Mouse (Mus musculus) spleen, adult 2 months (tissue): Measurements from ENCODE around the gene Arid4b. TPM values are rescaled to one million over a fixed set of nuclear protein-coding genes. Genes with fewer than 3 reads are reported as not detected.

Experiments used
- DNase-seq, 2 experiments: peaks; one replicate each; pipeline versions ENCODE4 v3.0.0 to v3.0.0-alpha.2; 2012 to 2021; ENCODE audit warnings: low spot score in 2 of 2, low read depth in 1 of 2
- H3K27ac ChIP-seq: fragments of 200-500 bp; 2 replicates; pipeline ENCODE4 v1.5.1; 2012; ENCODE audit warnings: low read length, inconsistent platforms; ENCODE audit not compliant: insufficient read depth
- H3K27me3 ChIP-seq: fragments of 200-500 bp; 2 replicates; pipeline ENCODE4 v1.6.1; 2012; ENCODE audit warnings: mild to moderate bottlenecking, moderate library complexity, low read length, inconsistent platforms; ENCODE audit not compliant: control insufficient read depth, insufficient read depth
- H3K36me3 ChIP-seq: fragments of 200-500 bp; 2 replicates; pipeline ENCODE4 v1.6.1; 2012; ENCODE audit warnings: mild to moderate bottlenecking, low read length, inconsistent platforms; ENCODE audit not compliant: control insufficient read depth, insufficient read depth
- H3K4me1 ChIP-seq: fragments of 200-500 bp; 2 replicates; pipeline ENCODE4 v1.6.1; 2011; ENCODE audit warnings: inconsistent platforms; ENCODE audit not compliant: control insufficient read depth, insufficient read depth, insufficient read length
- H3K4me3 ChIP-seq: fragments of 200-500 bp; 2 replicates; pipeline ENCODE4 v1.5.1; 2011; ENCODE audit warnings: mild to moderate bottlenecking, inconsistent platforms; ENCODE audit not compliant: insufficient read depth, insufficient read length; ENCODE audit errors: extremely low read depth
- CTCF ChIP-seq: fragments of 200-500 bp; IDR thresholded peaks from 2 replicates; pipeline ENCODE4 v1.5.1; 2011; ENCODE audit warnings: mild to moderate bottlenecking, inconsistent platforms; ENCODE audit not compliant: insufficient read depth, insufficient read length, insufficient replicate concordance; ENCODE audit errors: extremely low read depth
- POLR2A ChIP-seq: fragments of 200-500 bp; IDR thresholded peaks from 2 replicates; pipeline ENCODE4 v1.6.1; 2011; ENCODE audit warnings: low read depth, low read length, inconsistent platforms
- WGBS: fragments of 180-500 bp; shearing (Covaris S2); methylation state at CpG from one replicate; pipeline ENCODE4 v1.1.7; 2018; 5-methylcytosine and 5-hydroxymethylcytosine counted together
- polyA plus RNA-seq: library from polyadenylated mRNA; depleted of rRNA; stranded (reverse); fragments of >200 nt; gene quantifications from 2 replicates; pipeline ENCODE4 v1.2.3, GENCODE M21; 2012; rRNA removed

Arid4b gene
- polyA plus RNA-seq, 1 experiment = 4.6 TPM

DNA sequence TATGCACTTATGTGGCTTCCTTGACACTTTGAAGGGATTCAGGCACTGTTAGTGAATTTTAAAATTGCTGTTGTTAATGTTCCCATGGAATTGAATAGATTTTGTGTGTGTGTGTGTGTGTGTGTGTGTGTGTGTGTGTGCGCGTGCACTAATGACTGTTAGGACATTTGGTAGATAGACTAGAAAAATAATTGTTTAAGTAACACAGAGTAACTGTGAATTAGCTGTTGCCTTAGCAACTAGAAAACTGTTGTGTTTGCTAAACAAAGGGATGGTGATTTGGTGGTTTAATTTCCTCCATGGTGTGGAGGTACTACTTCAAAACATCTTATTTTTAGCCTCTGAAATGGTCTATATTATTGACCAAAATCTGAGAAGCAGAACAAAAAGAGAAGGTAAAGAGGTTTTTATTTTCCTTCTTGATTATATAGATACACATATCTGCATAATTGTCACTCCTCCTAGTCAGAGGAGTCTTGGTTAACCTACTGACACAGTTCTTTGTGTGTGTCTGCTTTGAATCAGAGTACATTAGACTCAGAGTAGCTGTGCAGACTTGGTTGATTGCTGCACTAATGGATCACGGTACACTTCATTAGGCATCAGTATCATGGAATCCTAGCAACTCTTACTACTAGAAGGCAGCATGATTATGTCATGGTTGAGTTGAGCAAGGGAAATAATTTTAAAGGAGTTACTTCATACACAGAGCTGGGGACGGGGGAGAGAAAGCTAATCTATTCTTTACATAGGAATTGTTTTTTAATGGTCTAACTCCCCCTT lies 50.9 kb downstream of the Arid4b start:
- H3K36me3 ChIP-seq = no peaks in the 10 kb centered on the region
- TF ChIP-seq POLR2A (no peak), CTCF (no peak)
- H3K27me3 ChIP-seq = no peaks in the 10 kb centered on the region
- DNase-seq = no peak
- H3K4me1 ChIP-seq = 0 out of 2 replicates have a peak, but pooled peaks cover 2% of the 10 kb centered on the region
- H3K27ac ChIP-seq = no peak overlapping the region
- 93% methylated on average over 4 of the region's 4 CpGs for WGBS
- no peak overlapping the region for H3K4me3 ChIP-seq

DNA sequence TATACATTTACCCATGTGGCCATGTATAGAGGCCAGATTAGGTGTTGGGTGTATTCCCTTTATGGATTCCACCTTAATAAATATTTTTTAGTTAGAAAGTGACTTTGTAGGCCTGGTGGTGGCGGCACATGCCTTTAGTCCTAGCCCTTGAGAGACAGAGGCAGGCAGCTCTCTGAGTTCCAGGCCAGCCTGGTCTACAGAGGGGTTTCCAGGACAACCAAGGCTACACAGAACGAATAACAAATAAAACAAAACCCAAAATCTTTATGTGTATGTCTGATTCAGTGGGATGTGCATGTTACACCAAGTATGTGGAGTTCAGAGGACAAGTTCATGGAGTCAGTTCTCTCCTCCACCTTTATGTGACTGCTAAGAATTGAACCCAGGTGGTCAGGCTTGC lies 52.8 kb downstream of the Arid4b start:
- TF ChIP-seq POLR2A (no peak), CTCF (no peak)
- Histone ChIP-seq H3K4me3 (no peak overlapping the region), H3K27me3 (no peaks in the 10 kb centered on the region), H3K27ac (no peak overlapping the region), H3K4me1 (0 out of 2 replicates have a peak, but pooled peaks cover 2% of the 10 kb centered on the region), H3K36me3 (no peaks in the 10 kb centered on the region)
- no peak for DNase-seq
- 87% methylated on average over 2 of the region's 2 CpGs for WGBS

DNA sequence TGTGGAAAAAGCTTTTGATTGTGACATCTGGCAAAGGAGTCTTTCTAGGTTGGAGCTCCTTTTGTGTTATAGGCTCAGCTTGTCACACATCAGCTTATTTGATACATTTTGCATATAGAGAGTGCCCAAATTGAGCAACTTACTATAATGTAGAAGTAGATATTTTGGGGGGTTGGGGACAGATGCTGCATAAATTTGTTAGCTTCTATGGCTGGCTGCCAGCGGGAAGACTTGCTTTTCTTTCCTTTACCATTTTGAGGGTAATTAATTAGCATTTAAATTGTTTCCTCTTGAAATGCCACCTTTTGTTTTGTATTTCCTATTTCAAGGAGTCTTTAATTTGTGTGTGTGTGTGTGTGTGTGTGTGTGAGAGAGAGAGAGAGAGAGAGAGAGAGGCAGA lies 68.6 kb downstream of the Arid4b start:
- 95% methylated on average over 1 of the region's 1 CpGs for WGBS
- Histone ChIP-seq H3K27ac (no peak overlapping the region), H3K27me3 (no peaks in the 10 kb centered on the region), H3K36me3 (peaks cover 9% of the 10 kb centered on the region), H3K4me1 (no peaks in the 10 kb centered on the region), H3K4me3 (no peak overlapping the region)
- TF ChIP-seq CTCF (no peak), POLR2A (no peak)
- no peak for DNase-seq

DNA sequence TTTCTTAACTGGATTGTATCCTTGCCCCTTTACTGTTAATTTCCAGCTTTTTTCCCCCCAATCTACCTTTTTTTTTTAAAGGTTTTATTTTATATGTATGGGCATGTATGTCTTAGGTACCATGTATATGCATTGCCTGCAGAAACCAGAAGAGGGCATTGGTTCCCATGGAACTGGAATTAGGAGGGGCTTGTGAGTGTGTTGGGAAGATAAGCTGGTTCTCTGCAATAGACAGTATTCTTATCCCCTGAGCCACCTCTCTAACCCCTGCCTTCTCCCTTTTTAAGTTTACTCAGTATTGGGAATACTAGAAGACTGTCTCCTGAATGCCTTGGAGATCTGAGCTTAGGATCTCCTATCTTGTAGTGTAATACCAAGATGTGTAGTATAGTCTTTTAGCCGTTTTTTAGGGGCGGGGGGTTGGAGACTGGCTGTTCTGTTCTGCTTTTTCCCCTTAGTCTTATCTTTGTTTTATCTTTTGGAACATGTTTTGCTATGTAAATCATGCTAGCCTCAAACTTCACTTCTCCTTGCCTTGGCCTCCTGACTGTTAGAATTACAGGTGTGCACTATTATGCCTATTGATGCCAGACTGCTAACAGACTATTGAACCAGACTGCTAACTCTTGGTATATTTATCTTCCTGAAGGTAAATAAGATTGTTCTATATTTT lies 79.4 kb downstream of the Arid4b start:
- H3K4me3 ChIP-seq = no peak overlapping the region
- no peaks in the 10 kb centered on the region for H3K27me3 ChIP-seq
- DNase-seq = no peak
- WGBS = 72% methylated on average over 2 of the region's 2 CpGs
- TF ChIP-seq POLR2A (no peak), CTCF (no peak)
- no peak overlapping the region for H3K27ac ChIP-seq
- H3K4me1 ChIP-seq = no peaks in the 10 kb centered on the region
- peaks cover 3% of the 10 kb centered on the region for H3K36me3 ChIP-seq

DNA sequence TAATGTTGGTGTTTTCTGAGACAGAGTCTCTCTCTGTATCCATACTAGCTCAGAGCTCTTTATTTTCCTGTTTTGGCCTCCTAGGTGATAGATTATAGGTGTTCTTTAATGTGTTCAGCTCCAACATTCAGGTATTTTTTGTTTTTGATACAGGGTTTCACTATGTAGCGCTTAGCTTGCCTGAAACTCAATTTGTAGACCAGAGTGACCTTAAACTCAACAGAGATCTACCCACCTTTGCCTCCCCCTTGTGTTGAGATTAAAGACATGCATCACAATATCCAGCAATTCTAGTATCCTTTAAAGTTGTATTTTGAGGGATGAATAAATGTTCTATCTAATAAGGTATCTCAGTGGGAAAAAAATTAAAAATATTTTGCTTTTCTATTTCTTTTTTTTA lies 115.0 kb downstream of the Arid4b start:
- H3K27ac ChIP-seq = no peak overlapping the region
- DNase-seq = no peak
- WGBS = 93% methylated on average over 1 of the region's 1 CpGs

DNA sequence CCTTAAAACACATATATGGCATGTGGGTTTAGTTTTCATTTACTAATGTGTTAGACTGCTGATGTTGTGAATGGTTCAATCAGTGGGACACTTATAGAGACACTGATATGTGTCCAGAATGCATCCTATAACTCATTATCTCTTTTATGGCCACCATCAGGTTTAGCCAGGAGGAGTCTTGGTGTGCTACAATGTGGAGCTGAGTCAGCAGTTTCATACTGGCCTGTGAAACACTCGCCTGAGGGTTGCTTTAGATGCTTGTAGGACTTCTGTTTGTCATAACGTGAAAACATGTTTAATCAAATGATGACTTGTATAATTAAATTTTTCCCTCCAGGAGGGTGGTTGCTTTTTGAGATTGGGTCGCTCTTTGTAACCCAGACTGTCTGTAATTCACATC lies 116.6 kb downstream of the Arid4b start:
- TF ChIP-seq POLR2A (no peak), CTCF (no peak)
- Histone ChIP-seq H3K4me1 (no peaks in the 10 kb centered on the region), H3K4me3 (no peak overlapping the region), H3K36me3 (peaks cover 4% of the 10 kb centered on the region), H3K27ac (no peak overlapping the region), H3K27me3 (no peaks in the 10 kb centered on the region)
- WGBS = 95% methylated on average over 3 of the region's 3 CpGs
- DNase-seq = no peak

More for the DNA sequence above, 115.0 kb downstream of the Arid4b start:
- Histone ChIP-seq H3K36me3 (peaks cover 4% of the 10 kb centered on the region; the same call in 1 of the 2 replicates), H3K4me1 (no peaks in the 10 kb centered on the region), H3K4me3 (no peak overlapping the region), H3K27me3 (no peaks in the 10 kb centered on the region)
- TF ChIP-seq CTCF (no peak), POLR2A (no peak)

DNA sequence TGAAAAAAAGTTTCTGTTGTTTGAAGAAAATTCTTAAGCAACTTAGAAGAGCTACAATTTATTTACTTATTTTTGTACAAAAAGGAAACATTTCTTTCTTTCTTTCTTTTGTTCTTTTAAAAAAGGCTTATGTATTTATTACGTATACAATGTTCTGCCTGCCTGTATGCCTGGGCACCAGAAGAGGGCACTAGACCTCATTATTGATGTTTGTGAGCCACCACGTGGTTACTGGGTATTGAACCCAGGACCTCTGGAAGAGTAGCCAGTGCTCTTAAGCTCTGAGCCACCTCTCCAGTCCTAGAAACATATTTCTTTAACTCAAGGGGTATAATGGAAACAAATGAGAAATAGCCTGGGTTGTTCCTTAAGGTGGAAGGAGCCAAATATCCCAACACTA lies 182.9 kb downstream of the Arid4b start:
- DNase-seq = no peak
- H3K4me3 ChIP-seq = no peak overlapping the region
- H3K4me1 ChIP-seq = no peaks in the 10 kb centered on the region
- no peaks in the 10 kb centered on the region for H3K27me3 ChIP-seq
- TF ChIP-seq POLR2A = no peak
- no peak for TF ChIP-seq CTCF
- no peaks in the 10 kb centered on the region for H3K36me3 ChIP-seq
- 54% methylated on average over 2 of the region's 2 CpGs for WGBS
- no peak overlapping the region for H3K27ac ChIP-seq

Other genes with a start within 250 kb of the Arid4b start
- gene B3galnt2, start 108.8 kb upstream of the Arid4b start, polyA plus RNA-seq = 40.6 and 65.5 TPM in 2 replicates
- 9.7 and 13.9 TPM in 2 replicates for gene Tbce, start 23.6 kb upstream of the Arid4b start, polyA plus RNA-seq
- gene Ggps1, start 256 bp downstream of the Arid4b start, polyA plus RNA-seq = 6.4 and 8.4 TPM in 2 replicates